Mouse (Mus musculus) frontal cortex, postnatal 10 days (tissue): ENCODE data around the gene Dll1.

Source experiments
- DNase-seq, 2 experiments: peaks; one replicate each; pipeline ENCODE4 v3.0.0; 2022; ENCODE audit warnings: low spot score in 2 of 2, mixed read lengths in 1 of 2

Dll1 gene

DNA sequence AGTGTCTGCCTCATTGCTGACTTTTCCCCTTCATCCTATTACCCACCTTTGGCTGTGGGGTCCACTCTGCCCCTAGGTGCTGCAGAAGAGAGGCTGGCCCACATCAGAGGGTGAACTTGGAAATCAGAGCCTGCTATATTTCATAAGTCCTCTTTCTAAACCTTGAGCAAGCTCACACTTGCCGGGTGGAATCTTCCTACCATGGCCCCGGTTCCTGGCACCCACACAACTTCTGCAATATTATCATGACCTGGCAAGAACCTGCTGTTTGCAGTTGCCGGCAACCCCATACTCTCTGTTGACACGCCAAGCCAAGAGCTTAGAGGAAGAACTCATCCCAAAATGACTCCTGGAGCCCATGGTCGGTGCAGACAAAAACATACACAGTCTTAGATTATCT is 49.6 kb downstream of the Dll1 start:
- no peak for DNase-seq

GRCm38 (mm10) chr17:15325976-15326842 is 50.5 kb downstream of the Dll1 start:
- no peak for DNase-seq

GRCm38 (mm10) chr17:15323191-15323834 is 53.4 kb downstream of the Dll1 start:
- no peak for DNase-seq
